Mouse (Mus musculus) embryonic facial prominence, embryonic 10.5 days (tissue): ENCODE results near the gene Ifnar2. TPM values are rescaled to one million over a fixed set of nuclear protein-coding genes. Genes with fewer than 3 reads are reported as not detected.

ENCODE experiments used
- DNase-seq: peaks from one replicate; pipeline ENCODE4 v3.0.0-alpha.2; 2017; ENCODE audit warnings: low spot score
- H3K27ac ChIP-seq: fragments of 300-500 bp; sonication (generic); replicated peaks from 2 replicates; pipeline ENCODE4 v1.5.1; 2016; ENCODE audit warnings: mild to moderate bottlenecking
- H3K27me3 ChIP-seq: fragments of 300-500 bp; sonication (generic); replicated peaks from 2 replicates; pipeline ENCODE4 v1.6.1; 2016; ENCODE audit warnings: low read depth, mild to moderate bottlenecking; ENCODE audit not compliant: poor library complexity, severe bottlenecking
- H3K36me3 ChIP-seq: fragments of 300-500 bp; sonication (generic); replicated peaks from 2 replicates; pipeline ENCODE4 v1.6.1; 2016; ENCODE audit warnings: mild to moderate bottlenecking, moderate library complexity
- H3K4me1 ChIP-seq: fragments of 300-500 bp; sonication (generic); 2 replicates; pipeline ENCODE4 v1.6.1; 2016
- H3K4me3 ChIP-seq: fragments of 300-500 bp; sonication (generic); 2 replicates; pipeline ENCODE4 v1.5.1; 2016; ENCODE audit warnings: mild to moderate bottlenecking, moderate library complexity
- H3K9me3 ChIP-seq: fragments of 300-500 bp; sonication (generic); 2 replicates; pipeline ENCODE4 v1.6.1; 2016; ENCODE audit warnings: mild to moderate bottlenecking
- WGBS: fragments of 180-500 bp; shearing (Covaris S2); methylation state at CpG from one replicate; pipeline ENCODE4 v1.1.7; 2016; 5-methylcytosine and 5-hydroxymethylcytosine counted together
- polyA plus RNA-seq: library from polyadenylated mRNA; unstranded; fragments of >200 nt; fragmentation: Nextera tagmentation; extraction: Ambion mirVana; gene quantifications from 2 replicates; pipeline ENCODE4 v1.2.1, GENCODE M21; 2016

Ifnar2 gene
- polyA plus RNA-seq, 1 experiment from 2014 or later, result 29.7 TPM

DNA sequence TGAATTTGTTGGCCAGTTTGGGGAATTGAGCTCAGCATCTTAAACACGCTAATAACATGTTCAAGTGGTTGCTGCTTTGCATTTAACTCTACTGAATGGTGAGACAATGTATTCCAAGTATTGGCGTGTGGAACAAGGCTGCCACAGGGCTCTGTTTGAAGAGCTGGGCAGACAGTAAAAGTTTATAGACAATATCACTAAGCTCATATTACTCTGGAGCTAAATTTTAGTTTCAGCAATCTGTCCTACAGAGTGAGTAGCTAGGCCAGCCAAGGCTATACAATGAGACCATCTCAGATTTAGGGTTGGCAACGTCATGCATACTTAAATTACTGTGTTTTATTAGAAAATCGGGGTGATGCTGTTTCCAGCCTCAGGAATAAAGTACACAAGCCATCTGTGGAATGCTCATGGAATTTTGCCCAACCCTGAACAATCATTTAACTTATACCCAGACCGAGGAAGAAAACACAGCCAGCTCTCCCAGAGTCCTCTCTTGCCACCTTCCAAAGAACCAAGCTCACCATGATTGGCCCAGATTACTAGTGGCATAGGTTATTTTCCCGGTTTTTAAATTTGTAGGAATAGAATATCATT lies 29.1 kb downstream of the Ifnar2 start:
- no peak for DNase-seq
- no peak overlapping the region for H3K4me3 ChIP-seq

DNA sequence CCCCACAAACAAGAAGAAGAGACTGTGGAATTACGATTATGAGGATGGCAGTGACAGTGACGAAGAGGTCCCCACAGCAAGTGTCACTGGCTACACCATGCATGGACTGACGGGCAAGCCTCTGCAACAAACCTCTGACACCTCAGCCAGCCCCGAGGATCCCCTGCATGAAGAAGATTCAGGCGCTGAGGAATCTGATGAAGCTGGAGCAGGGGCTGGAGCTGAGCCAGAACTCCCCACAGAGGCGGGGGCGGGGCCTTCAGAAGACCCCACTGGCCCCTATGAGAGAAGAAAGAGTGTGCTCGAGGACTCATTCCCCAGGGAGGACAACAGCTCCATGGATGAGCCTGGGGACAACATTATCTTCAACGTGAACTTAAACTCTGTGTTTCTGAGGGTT lies 31.2 kb downstream of the Ifnar2 start:
- Histone ChIP-seq H3K27ac (no peak overlapping the region), H3K27me3 (peaks cover 4% of the 10 kb centered on the region; the same call in 1 of the 2 replicates), H3K9me3 (no peaks in the 10 kb centered on the region), H3K36me3 (peaks cover 30% of the 10 kb centered on the region), H3K4me1 (peaks cover 15% of the 10 kb centered on the region), H3K4me3 (no peak overlapping the region)
- DNase-seq, result no peak
- 79% methylated on average over 9 of the region's 9 CpGs for WGBS

More for the DNA sequence above, 29.1 kb downstream of the Ifnar2 start:
- 83% methylated on average over 6 of the region's 6 CpGs for WGBS
- peaks cover 11% of the 10 kb centered on the region for H3K4me1 ChIP-seq
- no peaks in the 10 kb centered on the region for H3K9me3 ChIP-seq
- no peak overlapping the region for H3K27ac ChIP-seq
- H3K27me3 ChIP-seq, result peaks cover 4% of the 10 kb centered on the region; the same call in 1 of the 2 replicates
- peaks cover 44% of the 10 kb centered on the region for H3K36me3 ChIP-seq

DNA sequence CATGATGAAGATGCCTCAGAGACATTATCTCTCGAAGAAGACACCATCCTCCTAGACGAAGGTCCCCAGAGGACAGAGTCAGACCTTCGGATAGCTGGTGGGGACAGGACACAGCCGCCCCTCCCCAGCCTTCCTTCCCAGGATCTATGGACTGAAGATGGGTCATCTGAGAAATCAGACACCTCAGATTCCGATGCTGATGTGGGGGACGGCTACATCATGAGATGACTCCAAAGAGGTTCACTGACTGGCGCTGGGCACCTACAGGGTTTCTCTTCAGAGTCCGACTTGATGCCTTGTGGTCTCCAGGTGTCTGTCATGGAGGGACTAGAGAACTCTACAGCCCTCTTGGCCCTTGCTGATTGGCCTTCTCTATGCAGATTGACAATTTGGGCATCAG lies 31.6 kb downstream of the Ifnar2 start:
- WGBS, result 93% methylated on average over 8 of the region's 8 CpGs
- Histone ChIP-seq H3K36me3 (peaks cover 30% of the 10 kb centered on the region), H3K9me3 (no peaks in the 10 kb centered on the region), H3K27me3 (peaks cover 4% of the 10 kb centered on the region; the same call in 1 of the 2 replicates), H3K4me3 (no peak overlapping the region), H3K27ac (no peak overlapping the region), H3K4me1 (peaks cover 15% of the 10 kb centered on the region)
- no peak for DNase-seq

DNA sequence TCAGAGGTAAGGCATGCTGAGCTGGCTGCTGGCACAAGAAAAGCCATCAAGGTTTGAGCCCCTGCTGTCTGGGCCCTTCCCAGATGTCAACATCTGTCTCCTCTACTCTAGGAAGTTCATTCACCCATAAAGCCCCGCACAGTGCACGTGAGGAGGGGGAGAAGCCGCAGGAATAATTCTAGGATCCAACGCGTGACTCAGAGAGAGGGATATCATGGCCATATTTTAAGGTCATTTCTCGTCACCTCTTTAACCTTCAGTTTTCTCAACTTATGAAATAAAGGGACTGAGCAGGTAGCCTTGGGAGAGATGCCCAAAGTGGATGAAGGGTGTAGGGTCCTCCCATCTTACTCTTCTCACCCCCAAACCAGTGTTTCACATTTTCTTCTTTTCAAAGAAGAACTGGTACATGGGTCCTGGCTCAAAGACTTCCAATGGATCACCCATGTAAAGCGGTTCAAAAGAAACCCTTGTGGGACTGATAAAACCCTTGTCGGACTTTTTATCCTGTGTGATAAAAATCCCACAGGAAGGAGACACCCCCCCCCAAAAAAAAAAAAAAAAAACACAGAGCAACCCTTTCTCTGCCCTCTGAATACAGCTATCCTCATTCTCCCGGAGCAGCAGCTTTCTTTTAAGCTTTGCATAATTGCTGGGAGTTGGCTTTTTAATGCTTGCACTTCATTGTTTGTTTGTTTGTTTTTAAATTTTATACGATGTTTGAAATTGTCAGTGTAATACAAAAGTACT lies 32.4 kb downstream of the Ifnar2 start:
- H3K27me3 ChIP-seq, result peaks cover 4% of the 10 kb centered on the region; the same call in 1 of the 2 replicates
- no peak overlapping the region for H3K4me3 ChIP-seq
- peaks cover 15% of the 10 kb centered on the region for H3K4me1 ChIP-seq
- 77% methylated on average over 10 of the region's 10 CpGs for WGBS
- H3K9me3 ChIP-seq, result no peaks in the 10 kb centered on the region
- no peak for DNase-seq
- peaks cover 30% of the 10 kb centered on the region for H3K36me3 ChIP-seq
- H3K27ac ChIP-seq, result no peak overlapping the region

DNA sequence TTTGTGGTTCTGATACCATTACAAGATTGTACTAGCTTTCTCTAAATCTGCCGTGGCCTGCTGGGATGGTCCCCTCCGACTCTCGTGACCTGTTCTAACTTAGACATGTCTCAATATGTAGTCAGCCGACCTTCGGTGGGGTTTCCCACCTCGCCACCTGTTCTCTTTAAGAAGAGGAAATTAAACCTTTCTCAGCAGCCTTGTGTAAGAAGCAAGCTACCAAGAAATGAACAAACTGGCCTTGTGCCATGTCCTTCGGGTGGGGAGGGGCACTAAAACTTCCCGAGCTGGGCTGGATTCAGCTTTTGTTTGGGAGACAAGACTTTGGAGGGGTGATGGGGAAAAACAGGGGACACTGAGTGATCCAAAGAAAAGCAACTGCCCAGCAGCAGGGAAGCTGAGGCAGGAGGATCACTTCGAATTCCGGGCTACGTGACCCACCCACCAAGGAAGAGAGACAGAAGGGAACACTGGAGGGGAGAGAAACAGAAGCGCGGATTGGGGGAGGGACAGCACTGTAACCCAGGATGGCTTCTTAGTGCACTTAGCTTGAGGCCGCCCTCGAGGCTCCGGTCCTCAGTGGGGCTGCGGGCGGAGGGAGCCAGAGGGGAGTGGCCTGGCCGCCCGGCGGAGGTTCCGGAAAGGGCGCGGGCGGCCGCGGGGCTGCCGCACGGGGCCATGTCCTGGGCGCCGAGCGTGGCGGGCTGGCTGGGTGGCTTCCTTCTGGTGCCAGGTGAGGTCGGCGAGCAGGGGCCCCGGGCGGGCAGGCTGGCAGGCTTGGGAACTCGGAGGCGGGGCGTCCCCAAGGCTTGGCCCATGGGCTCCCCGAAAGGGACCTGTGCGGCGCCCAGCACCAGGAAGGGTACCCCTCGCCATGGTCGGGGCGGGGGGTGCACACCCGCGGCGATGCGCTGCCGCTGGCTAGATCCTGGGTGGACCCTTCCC lies 33.3 kb downstream of the Ifnar2 start, which contains the start of gene Il10rb:
Gene Il10rb (plus strand): TSS at position 525 of the 945 bp plus-strand sequence.
- peak; percentile 64 for DNase-seq
- 8% methylated on average over 51 of the region's 51 CpGs for WGBS
- Histone ChIP-seq H3K4me3 (peak within 1 kb of the TSS; percentile 64), H3K9me3 (no peaks in the 10 kb centered on the region), H3K4me1 (peaks cover 21% of the 10 kb centered on the region), H3K27ac (peak within 1 kb of the TSS; percentile 78), H3K27me3 (peaks cover 4% of the 10 kb centered on the region; the same call in 1 of the 2 replicates), H3K36me3 (peaks cover 30% of the 10 kb centered on the region)

DNA sequence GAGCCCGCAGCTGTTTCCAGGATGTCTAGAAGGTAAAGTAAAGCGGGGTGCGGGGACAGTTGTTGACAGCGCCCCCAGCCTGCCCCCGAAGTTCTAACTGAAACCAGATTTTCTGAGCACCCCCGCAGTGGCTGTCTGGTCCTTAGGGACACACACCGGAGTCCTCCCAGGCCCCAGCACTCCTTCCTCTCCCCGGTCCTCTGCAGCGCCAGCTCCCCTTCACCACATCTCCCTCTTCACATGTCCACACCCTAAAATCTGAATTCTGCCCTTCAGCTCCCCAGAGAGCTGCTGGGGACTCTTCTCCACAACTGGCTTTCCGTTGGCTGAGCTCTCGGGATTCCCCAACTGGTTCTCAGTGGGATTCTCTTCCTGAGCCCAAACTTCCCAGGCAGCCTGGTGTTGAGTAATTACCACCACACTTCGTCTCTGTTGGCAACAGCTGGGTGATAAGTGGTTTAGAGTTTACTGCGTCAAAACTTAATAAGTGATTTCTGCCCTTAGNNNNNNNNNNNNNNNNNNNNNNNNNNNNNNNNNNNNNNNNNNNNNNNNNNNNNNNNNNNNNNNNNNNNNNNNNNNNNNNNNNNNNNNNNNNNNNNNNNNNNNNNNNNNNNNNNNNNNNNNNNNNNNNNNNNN lies 34.1 kb downstream of the Ifnar2 start:
- Histone ChIP-seq H3K4me1 (peaks cover 25% of the 10 kb centered on the region), H3K27ac (peak overlapping the region; percentile 78), H3K4me3 (peak overlapping the region; percentile 64), H3K27me3 (peaks cover 4% of the 10 kb centered on the region; the same call in 1 of the 2 replicates), H3K36me3 (peaks cover 30% of the 10 kb centered on the region), H3K9me3 (no peaks in the 10 kb centered on the region)
- no peak for DNase-seq
- WGBS, result 2% methylated on average over 13 of the region's 13 CpGs

DNA sequence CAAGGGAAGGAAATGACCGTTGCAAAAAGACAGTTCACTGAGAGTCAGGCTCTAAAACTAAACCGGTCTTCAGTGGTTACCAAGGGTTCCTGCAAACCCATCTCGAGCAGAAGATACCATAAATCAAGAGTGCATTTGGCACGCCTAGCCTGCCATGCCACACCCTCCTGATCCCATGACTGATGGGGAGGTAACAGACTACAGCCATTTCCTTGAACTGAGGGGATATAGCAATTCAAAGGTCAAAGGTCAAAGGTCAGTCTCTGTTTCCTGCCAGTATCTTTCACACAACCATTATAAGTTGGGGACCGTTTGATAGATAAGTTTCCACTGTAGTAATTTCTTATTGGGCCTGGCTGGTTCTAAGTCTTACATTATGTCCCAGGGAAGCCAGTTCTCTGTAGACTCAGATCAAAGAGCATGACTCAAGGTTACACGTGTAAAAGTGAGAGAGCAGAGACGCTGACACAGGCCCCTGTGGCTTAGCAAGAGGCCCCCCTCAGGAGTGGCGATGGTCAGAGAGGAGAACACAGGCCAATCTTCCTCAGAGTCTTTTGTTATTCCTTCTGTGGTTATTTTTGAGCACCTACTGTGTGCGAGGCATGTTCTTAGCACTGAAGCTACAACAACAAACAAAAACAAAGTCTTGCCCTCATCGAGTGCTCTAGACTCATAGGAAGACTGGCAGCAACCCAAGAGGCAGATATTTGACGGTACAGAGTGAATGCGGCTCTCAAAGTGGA lies 40.7 kb downstream of the Ifnar2 start:
- peaks cover 10% of the 10 kb centered on the region; the same call in 1 of the 2 replicates for H3K36me3 ChIP-seq
- H3K27ac ChIP-seq, result no peak overlapping the region
- H3K27me3 ChIP-seq, result no peaks in the 10 kb centered on the region
- H3K4me1 ChIP-seq, result peaks cover 16% of the 10 kb centered on the region; the same call in 1 of the 2 replicates
- WGBS, result 74% methylated on average over 12 of the region's 12 CpGs
- DNase-seq, result no peak
- no peak overlapping the region for H3K4me3 ChIP-seq
- no peaks in the 10 kb centered on the region for H3K9me3 ChIP-seq

DNA sequence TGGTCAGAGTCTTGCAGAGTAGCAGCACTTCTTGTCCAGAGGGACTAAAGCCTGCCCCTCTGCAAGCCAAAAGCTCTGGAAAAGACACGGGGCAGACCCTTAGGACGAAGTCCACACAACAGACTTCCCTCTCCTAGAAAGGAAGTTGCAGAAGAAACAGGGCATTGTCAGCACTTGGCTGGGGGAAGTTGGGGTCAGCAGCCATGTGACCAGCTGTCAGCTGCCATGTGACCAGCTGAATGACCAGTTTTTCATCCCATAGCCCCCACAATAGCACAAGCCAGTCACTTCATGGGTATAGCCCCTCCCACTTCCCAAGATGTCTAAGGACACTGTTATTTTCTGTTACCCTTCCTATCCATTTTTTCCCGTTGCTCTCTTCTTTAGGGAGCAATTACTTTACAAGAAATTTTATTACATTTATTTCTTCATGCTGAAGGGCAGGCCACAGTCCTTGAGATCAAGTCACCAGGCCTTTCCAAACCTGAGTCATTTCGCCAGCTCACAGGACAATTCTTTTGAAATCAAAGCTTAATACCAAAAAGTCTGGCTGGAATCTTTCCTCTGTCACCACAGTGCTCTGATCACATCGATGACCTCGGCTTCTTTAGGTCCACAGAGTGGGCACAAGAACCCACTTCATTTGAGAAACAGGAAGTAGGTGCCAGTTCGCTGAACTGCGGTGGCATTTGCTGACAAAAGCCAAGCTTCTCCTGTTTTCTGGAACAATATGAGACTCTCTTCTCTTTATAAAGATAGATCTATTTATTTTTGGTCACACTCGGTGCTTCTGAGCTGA lies 43.0 kb downstream of the Ifnar2 start:
- 77% methylated on average over 9 of the region's 9 CpGs for WGBS
- Histone ChIP-seq H3K27ac (no peak overlapping the region), H3K27me3 (no peaks in the 10 kb centered on the region), H3K9me3 (no peaks in the 10 kb centered on the region), H3K36me3 (peaks cover 17% of the 10 kb centered on the region; the same call in 1 of the 2 replicates), H3K4me3 (no peak overlapping the region), H3K4me1 (peaks cover 13% of the 10 kb centered on the region; the same call in 1 of the 2 replicates)
- DNase-seq, result no peak

DNA sequence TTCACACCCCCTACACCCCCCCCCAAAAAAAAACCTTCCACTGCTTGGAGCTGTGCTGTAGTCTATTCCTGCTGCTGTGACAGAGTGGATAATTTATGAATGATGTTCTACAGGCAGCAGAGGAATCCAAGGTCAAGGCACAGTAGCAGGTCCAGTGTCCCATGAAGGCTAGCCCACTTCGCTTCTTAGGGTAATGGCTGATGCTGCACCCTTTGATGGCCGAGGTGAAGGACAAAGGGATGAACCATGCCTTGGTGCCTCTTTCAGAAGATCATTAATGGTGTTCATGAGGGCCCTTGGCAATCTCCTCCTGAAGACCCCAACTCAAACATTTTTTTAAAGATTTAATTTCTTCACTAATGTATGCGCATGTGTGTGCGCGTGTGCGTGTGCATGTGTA lies 43.8 kb downstream of the Ifnar2 start:
- no peak for DNase-seq
- no peak overlapping the region for H3K27ac ChIP-seq
- no peaks in the 10 kb centered on the region for H3K27me3 ChIP-seq
- H3K9me3 ChIP-seq, result no peaks in the 10 kb centered on the region
- WGBS, result 96% methylated on average over 6 of the region's 6 CpGs
- 0 out of 2 replicates have a peak, but pooled peaks cover 6% of the 10 kb centered on the region for H3K4me1 ChIP-seq
- no peak overlapping the region for H3K4me3 ChIP-seq
- peaks cover 19% of the 10 kb centered on the region; the same call in 1 of the 2 replicates for H3K36me3 ChIP-seq

DNA sequence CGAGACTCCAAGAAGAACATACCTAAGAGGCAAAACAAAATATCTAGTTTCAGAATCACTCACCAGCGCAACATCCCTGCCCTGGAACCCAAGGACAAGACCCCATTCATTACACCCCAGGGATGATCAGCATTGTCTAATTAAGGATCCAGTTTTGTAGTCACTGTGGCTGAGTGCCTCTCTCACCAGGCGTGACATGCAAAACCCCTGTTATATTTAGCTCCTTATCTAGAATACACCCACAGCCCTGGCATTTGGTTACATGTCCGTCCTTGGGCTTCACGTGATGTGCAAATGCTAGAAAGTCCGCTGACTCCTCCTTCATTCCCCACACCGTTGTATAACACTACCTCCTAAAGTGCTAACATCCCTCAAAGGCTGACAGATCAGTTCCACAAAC lies 44.4 kb downstream of the Ifnar2 start:
- H3K9me3 ChIP-seq, result no peaks in the 10 kb centered on the region
- no peaks in the 10 kb centered on the region for H3K27me3 ChIP-seq
- no peak for DNase-seq
- peaks cover 23% of the 10 kb centered on the region; the same call in 1 of the 2 replicates for H3K36me3 ChIP-seq
- WGBS, result 80% methylated on average over 7 of the region's 7 CpGs
- H3K27ac ChIP-seq, result no peak overlapping the region
- 0 out of 2 replicates have a peak, but pooled peaks cover 6% of the 10 kb centered on the region for H3K4me1 ChIP-seq
- H3K4me3 ChIP-seq, result no peak overlapping the region
